Mouse (Mus musculus) forebrain, embryonic 16.5 days (tissue): ENCODE results near the gene Lbh. TPM values are rescaled to one million over a fixed set of nuclear protein-coding genes. Genes with fewer than 3 reads are reported as not detected.

Experiments used
- ATAC-seq: fragments of 200-750 bp; cut with Nextera tagmentation; 2 replicates; pipeline ENCODE4 v1.8.0; 2017; ENCODE audit warnings: mild to moderate bottlenecking, moderate library complexity
- H3K27ac ChIP-seq: fragments of 300-500 bp; sonication (generic); 2 replicates; pipeline ENCODE4 v1.5.1; 2014; ENCODE audit warnings: low read length, control low read depth
- H3K27me3 ChIP-seq: fragments of 300-500 bp; sonication (generic); replicated peaks from 2 replicates; pipeline ENCODE4 v1.6.1; 2014; ENCODE audit warnings: low read length; ENCODE audit not compliant: control insufficient read depth, insufficient read depth
- H3K36me3 ChIP-seq: fragments of 300-500 bp; sonication (generic); 2 replicates; pipeline ENCODE4 v1.6.1; 2014; ENCODE audit not compliant: control insufficient read depth, insufficient read depth
- H3K4me1 ChIP-seq: fragments of 300-500 bp; sonication (generic); replicated peaks from 2 replicates; pipeline ENCODE4 v1.6.1; 2014; ENCODE audit warnings: low read length; ENCODE audit not compliant: control insufficient read depth, insufficient read depth
- H3K4me2 ChIP-seq: fragments of 300-500 bp; sonication (generic); 2 replicates; pipeline ENCODE4 v1.6.1; 2014; ENCODE audit warnings: mild to moderate bottlenecking, low read length, control low read depth
- H3K4me3 ChIP-seq: fragments of 300-500 bp; sonication (generic); replicated peaks from 2 replicates; pipeline ENCODE4 v1.5.1; 2014; ENCODE audit warnings: mild to moderate bottlenecking, low read length, control low read depth
- H3K9ac ChIP-seq: fragments of 300-500 bp; sonication (generic); replicated peaks from 2 replicates; pipeline ENCODE4 v1.6.1; 2014; ENCODE audit warnings: low read depth, low read length, control low read depth
- H3K9me3 ChIP-seq: fragments of 300-500 bp; sonication (generic); 2 replicates; pipeline ENCODE4 v1.6.1; 2016; ENCODE audit warnings: low read length; ENCODE audit not compliant: control insufficient read depth
- WGBS: fragments of 180-500 bp; shearing (Covaris S2); extraction: QIAGEN DNeasy Blood & Tissue Kit; methylation state at CpG from one replicate; pipeline ENCODE4 v1.1.7; 2014; 5-methylcytosine and 5-hydroxymethylcytosine counted together
- polyA plus RNA-seq: library from polyadenylated mRNA; unstranded; fragments of >200 nt; fragmentation: Nextera tagmentation; extraction: Ambion mirVana; gene quantifications from 2 replicates; pipeline ENCODE4 v1.2.1, GENCODE M21; 2015

The Lbh gene
- polyA plus RNA-seq, 1 experiment from 2014 or later, result 4.3 TPM

DNA sequence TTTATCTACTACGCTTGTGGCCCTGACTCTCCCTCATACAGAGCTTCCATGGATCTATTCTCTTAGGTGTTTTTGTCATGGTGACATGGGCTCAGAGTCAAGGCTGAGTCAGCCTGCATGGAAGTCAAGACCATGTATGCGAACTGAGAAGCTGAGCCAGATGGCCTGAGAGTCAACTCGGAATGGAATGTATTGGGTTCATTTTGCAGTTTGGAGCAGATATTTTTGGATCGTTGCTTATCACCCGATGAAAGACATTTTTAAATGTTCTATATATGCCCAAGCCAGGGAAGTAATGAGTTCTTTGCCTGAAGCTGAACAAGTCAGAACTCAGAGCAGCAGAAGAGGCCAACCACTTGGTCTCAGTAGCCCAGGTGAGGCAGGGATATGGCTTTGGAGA lies 54.9 kb downstream of the Lbh start:
- Histone ChIP-seq H3K4me1 (no peaks in the 10 kb centered on the region), H3K4me2 (no peak overlapping the region), H3K27me3 (no peaks in the 10 kb centered on the region), H3K36me3 (no peaks in the 10 kb centered on the region), H3K9me3 (no peaks in the 10 kb centered on the region), H3K27ac (no peak overlapping the region), H3K9ac (no peak overlapping the region), H3K4me3 (no peak overlapping the region)
- 94% methylated on average over 5 of the region's 5 CpGs for WGBS
- no peak for ATAC-seq

DNA sequence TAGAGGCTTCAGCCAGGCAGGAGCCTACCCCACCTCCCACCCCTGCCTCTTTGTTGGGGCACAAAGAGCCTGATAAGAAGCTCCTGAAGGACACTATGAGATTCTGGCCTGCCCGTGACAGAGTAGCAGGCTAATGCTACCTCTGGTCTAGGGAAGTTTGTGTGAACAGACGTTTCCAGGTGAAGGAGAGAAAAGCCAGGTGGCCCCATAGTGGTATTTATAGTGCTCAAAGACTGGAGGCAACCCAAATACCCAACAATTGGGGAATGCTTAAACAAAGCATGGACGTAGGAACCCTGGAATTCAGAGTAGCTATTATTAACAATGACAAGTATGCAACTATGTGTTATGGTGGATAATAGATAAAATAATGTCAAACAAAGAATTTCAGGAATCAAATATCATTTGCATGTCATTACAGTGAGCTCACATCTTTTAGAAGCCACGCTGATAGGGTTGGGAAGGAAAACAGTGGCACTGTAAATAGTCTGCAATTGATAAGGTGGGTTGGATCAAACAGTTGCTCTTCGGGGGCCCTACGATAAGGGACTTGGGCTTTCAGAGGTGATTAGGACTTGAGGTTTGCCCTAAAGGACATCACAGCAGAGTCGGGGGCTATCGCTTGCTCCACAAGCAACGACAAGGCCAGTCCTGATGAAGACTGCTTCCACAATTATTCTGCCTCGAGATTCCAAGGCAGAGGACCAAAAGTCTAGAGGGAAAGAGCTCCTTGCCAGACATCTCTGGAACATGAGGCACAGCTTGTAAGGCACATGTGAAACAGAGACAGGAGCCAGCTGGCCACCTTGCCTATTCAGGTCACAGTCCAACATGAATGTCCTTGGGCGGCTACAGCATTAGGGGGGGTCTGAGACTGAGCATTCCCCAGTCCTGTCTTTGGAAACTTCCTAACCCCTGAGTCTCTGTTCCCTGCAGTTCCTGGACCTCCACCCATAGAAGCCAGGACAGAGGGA lies 58.4 kb downstream of the Lbh start:
- Histone ChIP-seq H3K9ac (no peak overlapping the region), H3K4me1 (no peaks in the 10 kb centered on the region), H3K27ac (no peak overlapping the region), H3K27me3 (no peaks in the 10 kb centered on the region), H3K4me2 (no peak overlapping the region), H3K9me3 (no peaks in the 10 kb centered on the region), H3K36me3 (no peaks in the 10 kb centered on the region), H3K4me3 (no peak overlapping the region)
- 84% methylated on average over 11 of the region's 11 CpGs for WGBS
- ATAC-seq, result no peak

DNA sequence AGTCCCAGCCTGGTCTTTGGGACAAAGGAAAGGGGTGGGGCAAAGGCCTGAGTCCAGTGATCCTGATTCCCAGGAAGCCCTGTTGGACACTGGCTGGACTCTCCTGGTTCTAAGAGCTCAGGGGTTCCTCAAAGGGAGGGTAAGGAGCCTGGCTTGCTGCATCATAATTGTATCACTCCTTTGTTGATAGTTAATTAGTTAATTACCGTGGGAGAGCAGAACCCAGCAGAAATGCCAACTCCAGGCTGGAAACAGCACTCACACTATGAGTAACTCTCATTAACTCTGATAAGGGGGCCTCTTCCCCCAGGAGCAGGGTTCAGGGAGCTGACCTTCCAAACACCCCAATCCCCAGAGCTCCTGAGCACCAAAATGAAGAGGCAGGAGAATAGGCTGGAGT lies 59.5 kb downstream of the Lbh start:
- Histone ChIP-seq H3K4me1 (no peaks in the 10 kb centered on the region), H3K9me3 (no peaks in the 10 kb centered on the region), H3K4me3 (no peak overlapping the region), H3K27ac (no peak overlapping the region), H3K27me3 (no peaks in the 10 kb centered on the region), H3K36me3 (no peaks in the 10 kb centered on the region), H3K9ac (no peak overlapping the region), H3K4me2 (no peak overlapping the region)
- ATAC-seq, result no peak
- WGBS, result 74% methylated on average over 1 of the region's 1 CpGs

DNA sequence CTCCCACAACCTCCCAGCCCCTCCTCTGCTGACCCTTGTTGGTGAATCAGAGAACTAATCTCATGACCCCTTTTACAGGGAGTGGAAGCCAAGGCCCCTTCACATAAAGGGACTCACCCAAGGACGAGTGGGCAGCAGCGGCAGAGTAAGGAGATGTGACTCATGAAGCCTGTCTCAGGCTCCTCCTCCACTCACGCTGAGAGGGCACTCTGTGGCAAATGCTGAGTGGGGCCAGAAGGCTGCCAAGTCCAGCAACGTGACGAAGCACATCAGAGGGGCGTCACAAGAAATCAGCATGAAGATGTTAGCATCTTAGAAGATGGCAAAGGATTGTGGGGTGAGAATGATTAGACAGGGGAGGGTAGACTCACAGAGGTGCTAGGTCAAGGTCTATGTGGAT lies 64.1 kb downstream of the Lbh start:
- 87% methylated on average over 6 of the region's 6 CpGs for WGBS

DNA sequence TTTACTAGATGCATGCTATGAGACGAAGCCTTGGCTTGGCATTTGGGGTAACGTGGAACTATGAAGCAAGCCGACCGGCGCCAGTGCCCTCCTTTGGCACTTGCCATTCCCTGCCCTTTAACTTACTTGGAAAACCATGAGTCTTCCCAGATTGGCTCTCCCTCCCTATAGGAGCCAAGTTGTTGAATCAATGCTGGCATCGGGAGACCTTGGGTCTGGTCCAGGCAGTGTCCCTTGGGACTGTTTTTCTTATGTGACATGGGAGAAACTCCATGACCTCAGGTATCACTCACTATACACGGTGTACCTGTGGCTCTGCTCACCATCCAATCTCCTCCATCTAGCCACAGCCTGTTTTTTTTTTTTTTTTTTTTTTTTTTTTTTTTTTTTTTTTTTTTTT lies 65.4 kb downstream of the Lbh start:
- ATAC-seq, result no peak

More for the DNA sequence above, 64.1 kb downstream of the Lbh start:
- Histone ChIP-seq H3K9ac (no peak overlapping the region), H3K4me1 (no peaks in the 10 kb centered on the region), H3K27ac (no peak overlapping the region), H3K4me2 (no peak overlapping the region), H3K36me3 (no peaks in the 10 kb centered on the region), H3K9me3 (no peaks in the 10 kb centered on the region), H3K27me3 (no peaks in the 10 kb centered on the region), H3K4me3 (no peak overlapping the region)
- no peak for ATAC-seq

DNA sequence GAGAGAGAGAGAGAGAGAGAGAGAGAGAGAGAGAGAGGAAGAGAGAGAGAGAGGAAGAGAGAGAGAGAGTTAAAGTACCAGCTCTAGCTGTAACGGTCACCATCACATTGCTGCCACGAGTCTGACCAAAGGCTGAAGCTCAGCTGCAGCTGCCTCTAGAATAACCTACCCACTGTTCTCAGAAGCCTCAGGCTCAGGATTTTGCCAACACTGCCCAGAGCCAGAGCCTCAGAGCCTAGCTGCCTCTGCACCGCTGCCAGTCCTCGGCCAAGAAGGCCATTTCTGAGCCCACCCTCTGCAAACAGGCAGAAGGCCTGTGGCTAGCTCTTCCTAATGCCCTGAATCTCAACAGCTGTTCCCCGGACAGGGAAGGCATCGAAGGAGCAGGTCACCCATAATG lies 70.9 kb downstream of the Lbh start:
- Histone ChIP-seq H3K9ac (no peak overlapping the region), H3K27me3 (no peaks in the 10 kb centered on the region), H3K4me2 (no peak overlapping the region), H3K4me1 (no peaks in the 10 kb centered on the region), H3K36me3 (no peaks in the 10 kb centered on the region), H3K27ac (no peak overlapping the region), H3K9me3 (no peaks in the 10 kb centered on the region), H3K4me3 (no peak overlapping the region)
- WGBS, result 75% methylated on average over 6 of the region's 6 CpGs
- ATAC-seq, result no peak

More for the DNA sequence above, 65.4 kb downstream of the Lbh start:
- no peaks in the 10 kb centered on the region for H3K27me3 ChIP-seq
- H3K4me1 ChIP-seq, result no peaks in the 10 kb centered on the region
- no peaks in the 10 kb centered on the region for H3K36me3 ChIP-seq
- WGBS, result 91% methylated on average over 7 of the region's 7 CpGs
- H3K4me3 ChIP-seq, result no peak overlapping the region
- H3K9me3 ChIP-seq, result no peaks in the 10 kb centered on the region
- H3K27ac ChIP-seq, result no peak overlapping the region
- H3K9ac ChIP-seq, result no peak overlapping the region
- no peak overlapping the region for H3K4me2 ChIP-seq

Other genes starting within 250 kb of the Lbh start
- 116 and 123 TPM in 2 replicates for gene Ypel5, start 81.9 kb upstream of the Lbh start, polyA plus RNA-seq
- gene Lclat1, start 189.7 kb downstream of the Lbh start, polyA plus RNA-seq, result 9.6 and 9.8 TPM in 2 replicates